In the genomic region with DNA sequence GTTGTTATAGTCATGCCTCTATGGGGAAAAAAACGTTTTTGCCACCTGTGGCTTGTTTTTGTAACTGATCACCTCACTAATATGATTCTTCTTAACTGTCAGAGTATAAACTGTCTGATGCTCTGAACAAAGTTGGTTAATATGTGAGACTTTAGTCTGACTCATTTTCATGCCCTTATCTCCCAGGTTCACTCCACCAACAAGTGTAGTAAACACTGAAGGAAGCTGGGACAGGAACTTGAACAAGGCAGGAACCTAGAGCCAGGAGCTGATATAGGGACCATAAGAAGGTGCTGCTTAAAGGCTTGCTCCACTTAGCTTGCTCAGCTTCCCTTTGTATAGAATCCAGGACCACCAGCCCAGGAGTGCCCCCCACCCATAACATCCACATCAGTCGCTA, we compare ENCODE assay signal across 19 mouse cellular contexts.
DNase-seq lines count a peak whose midpoint lies in the region; ATAC-seq lines count a peak whose summit lies in the region.
"Had no signal": no experiment of that assay in that cellular context is flagged by ENCODE, and none has a peak within 500 bp of the region (broad histone marks: within the 10 kb centered on the region; RNA-seq: fewer than 3 reads in every experiment).

No protein-coding gene starts in this region.

- WGBS in liver, embryonic 11.5 days = 60% methylated on average over 2 of the region's 2 CpGs
- 54% methylated on average over 2 of the region's 2 CpGs for WGBS in liver, embryonic 12.5 days (ENCODE audit: insufficient replicate concordance)

- peak overlapping the region; percentile 66 for H3K27ac ChIP-seq in liver, embryonic 11.5 days (ENCODE audit: low read depth, low read length)
- peak overlapping the region; percentile 69 for H3K27ac ChIP-seq in liver, embryonic 12.5 days
- H3K27ac ChIP-seq: forebrain, embryonic 12.5 days; heart, adult 2 months; hindbrain, embryonic 12.5 days; midbrain, embryonic 13.5 days; neural tube, embryonic 13.5 days had no signal

- H3K4me1 ChIP-seq in liver, embryonic 11.5 days (replicated peaks; ENCODE audit: control insufficient read depth, insufficient read depth, low read length) = peaks cover 23% of the 10 kb centered on the region
- peaks cover 71% of the 10 kb centered on the region for H3K4me1 ChIP-seq in liver, embryonic 12.5 days
- H3K4me1 ChIP-seq: hindbrain, embryonic 12.5 days; midbrain, embryonic 13.5 days; neural tube, embryonic 13.5 days had no signal

- H3K9me3 ChIP-seq in liver, embryonic 11.5 days (ENCODE audit: control insufficient read depth, low read length) = no peaks in the 10 kb centered on the region
- no peaks in the 10 kb centered on the region for H3K9me3 ChIP-seq in liver, embryonic 12.5 days (replicated peaks)
- H3K9me3 ChIP-seq: forebrain, embryonic 12.5 days; hindbrain, embryonic 12.5 days; midbrain, embryonic 13.5 days; neural tube, embryonic 13.5 days had no signal

- H3K36me3 ChIP-seq in liver, embryonic 11.5 days (ENCODE audit: control insufficient read depth, insufficient read depth, low read length) = no peaks in the 10 kb centered on the region
- no peaks in the 10 kb centered on the region for H3K36me3 ChIP-seq in liver, embryonic 12.5 days
- H3K36me3 ChIP-seq: forebrain, embryonic 12.5 days; hindbrain, embryonic 12.5 days; midbrain, embryonic 13.5 days; neural tube, embryonic 13.5 days had no signal

- no peaks in the 10 kb centered on the region for H3K27me3 ChIP-seq in liver, embryonic 11.5 days (replicated peaks; ENCODE audit: control insufficient read depth, insufficient read depth, low read length)
- no peaks in the 10 kb centered on the region for H3K27me3 ChIP-seq in liver, embryonic 12.5 days (replicated peaks)
- H3K27me3 ChIP-seq: forebrain, embryonic 12.5 days; hindbrain, embryonic 12.5 days; midbrain, embryonic 13.5 days; neural tube, embryonic 13.5 days had no signal

- no peak overlapping the region for H3K9ac ChIP-seq in liver, embryonic 11.5 days (ENCODE audit: low read depth, low read length)
- peak overlapping the region; percentile 8; the same call in 1 of the 2 replicates for H3K9ac ChIP-seq in liver, embryonic 12.5 days
- H3K9ac ChIP-seq: forebrain, embryonic 12.5 days; hindbrain, embryonic 12.5 days; midbrain, embryonic 13.5 days; neural tube, embryonic 13.5 days had no signal

- ATAC-seq in liver, embryonic 11.5 days (replicated peaks; ENCODE audit: low FRiP score) = peak; percentile 27
- ATAC-seq in liver, embryonic 12.5 days = peak; percentile 53
- 0 out of 2 replicates have a peak, but pooled peaks have one; percentile 10 for ATAC-seq in megakaryocyte progenitor cell, adult 5-6 weeks (replicated peaks; ENCODE audit: poor library complexity)
- ATAC-seq: midbrain, embryonic 13.5 days had no signal

- H3K4me3 ChIP-seq in liver, embryonic 11.5 days (ENCODE audit: low read depth, low read length) = no peak overlapping the region
- H3K4me3 ChIP-seq in liver, embryonic 12.5 days = no peak overlapping the region
- H3K4me3 ChIP-seq: forebrain, embryonic 12.5 days; heart, adult 2 months; hindbrain, embryonic 12.5 days; midbrain, embryonic 13.5 days; neural tube, embryonic 13.5 days had no signal

- no peak overlapping the region for H3K4me2 ChIP-seq in liver, embryonic 11.5 days
- H3K4me2 ChIP-seq in liver, embryonic 12.5 days = peak overlapping the region; percentile 16; the same call in 1 of the 2 replicates
- H3K4me2 ChIP-seq: forebrain, embryonic 12.5 days; hindbrain, embryonic 12.5 days; midbrain, embryonic 13.5 days; neural tube, embryonic 13.5 days had no signal

- no peak for DNase-seq in liver, embryonic 11.5 days (ENCODE audit: low spot score)
- no peak for DNase-seq in liver
- DNase-seq in MEL-GATA-1-ER (ENCODE audit: extremely low read depth, low read depth) = peak; percentile 77
- no peak for DNase-seq in layer of hippocampus, adult 9-11 months
- no peak for DNase-seq in thymus, postnatal 4 days
- DNase-seq in gastrocnemius, postnatal 25 days = no peak
- DNase-seq: cerebellum, postnatal 10 days; gastrocnemius, postnatal 10 days; heart, adult 2 months; kidney, adult 2 months; kidney, postnatal 10 days; layer of hippocampus, postnatal 36 days; spleen, adult 18-20 months had no signal
